Mouse (Mus musculus): ENCODE measurements around the gene Ehbp1l1. TPM values are rescaled to one million over a fixed set of nuclear protein-coding genes. Genes with fewer than 3 reads are reported as not detected.

Ehbp1l1 gene
- polyA plus RNA-seq, 1 experiment from 2014 or later: 49.8 TPM

- Histone ChIP-seq H3K36me3 (ENCODE audit: control insufficient read depth, insufficient read depth) (peaks cover 55% of the 10 kb centered on the region), H3K27me3 (replicated peaks; ENCODE audit: control insufficient read depth, insufficient read depth, low read length) (no peaks in the 10 kb centered on the region), H3K27ac (ENCODE audit: low read depth, low read length) (no peak overlapping the region), H3K4me3 (ENCODE audit: low read depth, low read length) (no peak overlapping the region), H3K9me3 (ENCODE audit: control insufficient read depth) (no peaks in the 10 kb centered on the region), H3K4me1 (replicated peaks; ENCODE audit: control insufficient read depth, insufficient read depth, low read length) (peaks cover 6% of the 10 kb centered on the region), H3K4me2 (replicated peaks; ENCODE audit: low read depth) (no peak overlapping the region), H3K9ac (ENCODE audit: low read depth, low read length) (no peak overlapping the region)
- WGBS: 90% methylated on average over 18 of the region's 18 CpGs
- no peak for ATAC-seq
- TF ChIP-seq CTCF (IDR thresholded peaks at IDR 0.05; ENCODE audit: low read depth): no peak
Measured at GRCm38 (mm10) chr19:5666386-5666785, 59.7 kb downstream of the Ehbp1l1 start.

DNA sequence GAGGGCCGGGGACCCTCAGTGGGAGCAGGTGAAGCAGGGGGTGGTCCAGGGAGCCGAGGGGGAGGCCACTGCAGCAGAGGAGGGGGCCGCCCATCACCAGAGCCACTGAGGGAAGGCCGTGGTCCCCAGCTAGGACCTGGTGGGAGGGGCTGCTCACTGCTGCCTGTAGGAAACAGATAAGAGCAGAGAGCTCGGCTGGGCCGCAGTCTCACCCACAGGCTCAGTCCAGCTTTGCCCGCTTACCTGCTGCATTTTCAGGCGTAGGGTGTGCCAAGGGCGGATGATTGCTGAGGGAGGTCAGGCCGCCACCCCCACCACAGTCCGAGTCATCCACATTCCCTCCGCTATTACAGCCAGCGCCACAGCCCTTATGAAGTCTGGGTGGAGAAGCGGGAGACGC, 60.7 kb downstream of the Ehbp1l1 start:
- Histone ChIP-seq H3K9ac (ENCODE audit: low read depth, low read length) (no peak overlapping the region), H3K36me3 (ENCODE audit: control insufficient read depth, insufficient read depth) (peaks cover 52% of the 10 kb centered on the region), H3K4me3 (ENCODE audit: low read depth, low read length) (no peak overlapping the region), H3K4me2 (replicated peaks; ENCODE audit: low read depth) (no peak overlapping the region), H3K27me3 (replicated peaks; ENCODE audit: control insufficient read depth, insufficient read depth, low read length) (no peaks in the 10 kb centered on the region), H3K27ac (ENCODE audit: low read depth, low read length) (no peak overlapping the region), H3K9me3 (ENCODE audit: control insufficient read depth) (no peaks in the 10 kb centered on the region), H3K4me1 (replicated peaks; ENCODE audit: control insufficient read depth, insufficient read depth, low read length) (peaks cover 6% of the 10 kb centered on the region)
- TF ChIP-seq CTCF (IDR thresholded peaks at IDR 0.05; ENCODE audit: low read depth): no peak
- no peak for ATAC-seq
- WGBS: 85% methylated on average over 15 of the region's 15 CpGs

DNA sequence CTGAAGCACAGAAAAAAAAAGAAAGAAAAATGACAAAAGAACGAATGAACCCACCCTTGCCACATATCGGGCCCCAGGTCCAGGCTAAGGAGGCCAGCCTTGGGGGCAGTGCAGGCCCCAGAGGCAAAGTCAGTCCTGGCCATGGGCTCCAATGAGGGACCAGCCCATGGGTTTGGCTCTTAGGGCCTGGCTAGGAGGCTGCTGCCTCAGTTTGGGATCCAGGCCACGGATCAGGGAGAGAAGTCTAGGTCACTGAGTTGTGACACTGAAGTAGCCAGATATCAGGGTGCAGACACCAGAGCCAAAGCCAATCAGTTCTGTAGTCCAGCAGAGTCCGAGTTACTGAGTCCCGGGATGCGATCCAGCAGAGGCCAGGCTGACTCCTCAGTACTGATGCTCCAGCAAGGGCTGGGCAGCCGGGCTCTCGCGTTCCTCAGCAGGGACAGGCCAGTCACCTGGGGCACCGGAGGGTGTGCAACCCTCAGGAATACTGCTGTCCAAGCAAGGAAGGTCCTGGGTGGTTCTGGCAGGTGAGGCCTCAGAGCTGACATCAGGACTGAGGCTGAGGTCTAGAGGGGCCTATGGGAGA, 61.4 kb downstream of the Ehbp1l1 start:
- Histone ChIP-seq H3K9ac (ENCODE audit: low read depth, low read length) (no peak overlapping the region), H3K9me3 (ENCODE audit: control insufficient read depth) (no peaks in the 10 kb centered on the region), H3K4me3 (ENCODE audit: low read depth, low read length) (no peak overlapping the region), H3K4me2 (replicated peaks; ENCODE audit: low read depth) (no peak overlapping the region), H3K27me3 (replicated peaks; ENCODE audit: control insufficient read depth, insufficient read depth, low read length) (no peaks in the 10 kb centered on the region), H3K4me1 (replicated peaks; ENCODE audit: control insufficient read depth, insufficient read depth, low read length) (peaks cover 6% of the 10 kb centered on the region), H3K27ac (ENCODE audit: low read depth, low read length) (no peak overlapping the region), H3K36me3 (ENCODE audit: control insufficient read depth, insufficient read depth) (peaks cover 54% of the 10 kb centered on the region)
- TF ChIP-seq CTCF (IDR thresholded peaks at IDR 0.05; ENCODE audit: low read depth): no peak
- ATAC-seq: no peak
- WGBS: 93% methylated on average over 10 of the region's 10 CpGs

DNA sequence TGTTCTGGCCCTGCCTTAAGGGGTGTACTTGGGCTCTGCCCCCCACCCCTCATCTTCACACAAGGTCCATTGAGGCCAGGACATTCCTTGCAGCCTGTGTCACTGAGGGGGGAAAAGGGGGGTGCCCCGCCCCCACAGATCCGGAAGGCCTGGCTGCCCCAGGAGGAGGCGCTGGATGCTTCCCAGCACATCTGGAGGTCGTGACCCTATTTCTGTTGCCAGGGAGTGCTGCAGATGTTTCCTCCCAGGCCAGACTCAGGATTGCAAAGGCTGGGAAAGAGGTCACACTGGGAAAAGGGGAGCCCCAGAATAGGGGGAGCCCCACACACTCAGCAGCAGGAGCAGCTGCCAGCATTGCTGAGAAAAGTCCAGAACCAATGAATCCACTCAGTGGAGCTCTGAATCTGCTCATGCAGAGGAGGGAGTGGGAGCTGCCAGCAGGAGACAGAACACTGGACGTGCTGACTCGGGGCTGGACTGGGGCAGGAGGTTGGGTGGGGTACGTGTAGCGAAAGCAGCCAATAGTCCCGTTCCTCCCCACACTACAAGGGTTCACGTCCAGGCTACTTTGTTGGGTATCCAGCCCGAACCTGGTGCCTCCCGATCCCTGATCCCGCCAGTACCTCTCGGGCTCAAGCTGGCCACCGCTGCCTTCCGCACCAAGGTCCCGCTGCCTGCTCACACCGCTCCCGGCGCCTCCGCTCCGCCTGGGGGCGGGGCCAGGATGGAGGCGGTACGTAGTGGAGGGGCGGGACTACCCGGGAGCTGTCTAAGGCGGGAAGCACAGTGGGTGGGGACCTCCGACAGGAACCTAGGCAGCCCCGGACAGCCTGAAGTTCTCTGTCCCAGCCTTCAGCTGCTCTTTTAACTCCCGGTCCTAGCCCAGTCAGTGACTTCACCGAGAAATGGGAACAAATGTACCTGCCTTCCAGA, 62.9 kb downstream of the Ehbp1l1 start, which contains the start of gene Sipa1:
Gene Sipa1 (minus strand): TSS at position 727 of the 933 bp plus-strand sequence.
- peak; percentile 88 for ATAC-seq
- Histone ChIP-seq H3K4me1 (replicated peaks; ENCODE audit: control insufficient read depth, insufficient read depth, low read length) (peaks cover 6% of the 10 kb centered on the region), H3K4me2 (replicated peaks; ENCODE audit: low read depth) (peak within 1 kb of the TSS; percentile 78), H3K36me3 (ENCODE audit: control insufficient read depth, insufficient read depth) (peaks cover 49% of the 10 kb centered on the region), H3K4me3 (ENCODE audit: low read depth, low read length) (peak within 1 kb of the TSS; percentile 49), H3K9me3 (ENCODE audit: control insufficient read depth) (no peaks in the 10 kb centered on the region), H3K9ac (ENCODE audit: low read depth, low read length) (peak within 1 kb of the TSS; percentile 59), H3K27ac (ENCODE audit: low read depth, low read length) (peak within 1 kb of the TSS; percentile 57), H3K27me3 (replicated peaks; ENCODE audit: control insufficient read depth, insufficient read depth, low read length) (no peaks in the 10 kb centered on the region)
- TF ChIP-seq CTCF (IDR thresholded peaks at IDR 0.05; ENCODE audit: low read depth): peak; percentile 35
- 3% methylated on average over 32 of the region's 32 CpGs for WGBS

DNA sequence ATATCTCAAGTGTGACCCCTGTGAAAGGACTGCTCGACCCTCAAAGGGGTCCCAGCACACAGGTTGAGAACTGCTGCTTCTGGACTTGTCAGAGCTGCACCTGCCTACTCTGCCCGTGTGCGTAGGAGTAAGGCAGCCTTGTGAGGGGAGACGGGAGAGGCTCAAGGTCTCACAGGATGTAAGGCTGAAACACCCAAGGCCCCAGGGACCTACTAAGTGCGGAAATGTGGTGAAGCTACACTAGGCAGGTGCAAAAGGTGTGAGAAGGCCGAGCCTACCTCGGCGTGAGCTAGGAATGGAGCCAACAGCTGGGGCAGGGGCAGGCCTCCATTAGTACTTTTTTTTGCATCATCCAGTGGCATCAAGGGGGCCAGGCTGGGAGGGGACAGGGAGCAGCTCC, 63.8 kb downstream of the Ehbp1l1 start:
- Histone ChIP-seq H3K4me1 (replicated peaks; ENCODE audit: control insufficient read depth, insufficient read depth, low read length) (peaks cover 6% of the 10 kb centered on the region), H3K9me3 (ENCODE audit: control insufficient read depth) (no peaks in the 10 kb centered on the region), H3K27me3 (replicated peaks; ENCODE audit: control insufficient read depth, insufficient read depth, low read length) (no peaks in the 10 kb centered on the region), H3K27ac (ENCODE audit: low read depth, low read length) (no peak overlapping the region), H3K4me2 (replicated peaks; ENCODE audit: low read depth) (peak overlapping the region; percentile 78), H3K4me3 (ENCODE audit: low read depth, low read length) (peak overlapping the region; percentile 49), H3K9ac (ENCODE audit: low read depth, low read length) (no peak overlapping the region), H3K36me3 (ENCODE audit: control insufficient read depth, insufficient read depth) (peaks cover 52% of the 10 kb centered on the region)
- ATAC-seq: no peak
- no peak for TF ChIP-seq CTCF (IDR thresholded peaks at IDR 0.05; ENCODE audit: low read depth)
- 76% methylated on average over 8 of the region's 8 CpGs for WGBS

DNA sequence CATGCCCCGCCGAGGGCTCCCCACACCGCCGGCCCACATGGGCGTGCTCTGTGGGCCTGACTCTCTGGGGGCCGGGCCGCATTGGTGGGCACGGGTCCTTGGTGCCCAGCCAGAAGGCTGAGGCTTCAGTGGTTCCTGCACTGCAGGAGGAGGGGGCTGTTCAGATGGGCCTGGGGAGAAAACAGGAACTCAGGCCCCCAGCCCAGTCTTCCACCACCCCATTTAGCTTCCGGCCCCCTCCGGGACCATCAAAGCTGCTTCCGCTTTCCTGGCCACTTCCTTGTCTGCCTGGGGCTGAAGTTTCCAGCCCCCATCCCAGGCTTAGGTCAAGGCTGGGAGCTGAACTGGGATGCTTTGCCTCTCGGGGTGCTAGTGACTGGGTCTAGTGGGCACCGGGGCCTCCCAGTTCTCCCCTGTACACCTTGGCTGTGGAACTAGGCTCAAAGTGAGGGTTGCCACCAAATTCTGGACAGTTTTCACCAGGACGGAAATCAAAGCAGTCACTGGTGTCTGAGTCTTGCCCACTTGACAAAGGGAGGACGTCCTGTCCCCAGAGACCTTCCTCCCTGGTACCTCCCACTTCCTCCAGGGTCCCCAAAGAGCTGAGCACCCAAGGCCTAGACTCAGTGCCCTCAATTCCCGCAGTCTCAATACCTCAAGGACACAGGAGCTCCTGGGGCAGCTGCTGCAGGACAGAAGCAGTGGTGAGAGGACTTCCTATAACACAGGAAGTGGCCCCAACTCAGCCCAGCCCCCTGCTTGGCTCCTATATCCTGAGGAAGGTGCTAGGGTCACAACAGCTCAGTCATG, 65.0 kb downstream of the Ehbp1l1 start:
- TF ChIP-seq CTCF (IDR thresholded peaks at IDR 0.05; ENCODE audit: low read depth): no peak
- H3K4me3 ChIP-seq (ENCODE audit: low read depth, low read length): peak overlapping the region; percentile 11; the same call in 1 of the 2 replicates

More for the DNA sequence above, 65.0 kb downstream of the Ehbp1l1 start:
- Histone ChIP-seq H3K9ac (ENCODE audit: low read depth, low read length) (no peak overlapping the region), H3K4me2 (replicated peaks; ENCODE audit: low read depth) (peak overlapping the region; percentile 78), H3K36me3 (ENCODE audit: control insufficient read depth, insufficient read depth) (peaks cover 41% of the 10 kb centered on the region), H3K9me3 (ENCODE audit: control insufficient read depth) (no peaks in the 10 kb centered on the region), H3K4me1 (replicated peaks; ENCODE audit: control insufficient read depth, insufficient read depth, low read length) (peaks cover 6% of the 10 kb centered on the region), H3K27ac (ENCODE audit: low read depth, low read length) (no peak overlapping the region), H3K27me3 (replicated peaks; ENCODE audit: control insufficient read depth, insufficient read depth, low read length) (no peaks in the 10 kb centered on the region)
- ATAC-seq: no peak
- 70% methylated on average over 7 of the region's 16 CpGs for WGBS

Small RNA genes lying within 50 kb of the gene (microRNA-seq; reads per million reads assigned to microRNA genes)
- gene Mir6987: not detected

Other genes with a start within 250 kb of the Ehbp1l1 start
- gene Mus81, start 237.9 kb downstream of the Ehbp1l1 start, polyA plus RNA-seq (2015; fragmentation: Nextera tagmentation; extraction: Ambion mirVana): 12.4 and 14.4 TPM in 2 replicates
- gene Cfl1, start 235.9 kb downstream of the Ehbp1l1 start, polyA plus RNA-seq (2015; fragmentation: Nextera tagmentation; extraction: Ambion mirVana): 1,685 and 1,786 TPM in 2 replicates
- gene 1700020D05Rik, start 222.5 kb downstream of the Ehbp1l1 start, polyA plus RNA-seq (2015; fragmentation: Nextera tagmentation; extraction: Ambion mirVana): not detected in 2 replicates
- 3.8 and 4.5 TPM in 2 replicates for gene Snx32, start 215.8 kb downstream of the Ehbp1l1 start, polyA plus RNA-seq (2015; fragmentation: Nextera tagmentation; extraction: Ambion mirVana)
- 19.2 and 24.1 TPM in 2 replicates for gene Ovol1, start 165.7 kb downstream of the Ehbp1l1 start, polyA plus RNA-seq (2015; fragmentation: Nextera tagmentation; extraction: Ambion mirVana)
- gene Ap5b1, start 158.3 kb downstream of the Ehbp1l1 start, polyA plus RNA-seq (2015; fragmentation: Nextera tagmentation; extraction: Ambion mirVana): 13.0 and 15.9 TPM in 2 replicates
- gene Rnaseh2c, start 124.4 kb downstream of the Ehbp1l1 start, polyA plus RNA-seq (2015; fragmentation: Nextera tagmentation; extraction: Ambion mirVana): 73.8 and 81.0 TPM in 2 replicates
- 37.4 and 38.6 TPM in 2 replicates for gene Kat5, start 116.1 kb downstream of the Ehbp1l1 start, polyA plus RNA-seq (2015; fragmentation: Nextera tagmentation; extraction: Ambion mirVana)
- 28.4 and 31.9 TPM in 2 replicates for gene Rela, start 88.8 kb downstream of the Ehbp1l1 start, polyA plus RNA-seq (2015; fragmentation: Nextera tagmentation; extraction: Ambion mirVana)
- 8.2 and 9.8 TPM in 2 replicates for gene Sipa1, start 62.6 kb downstream of the Ehbp1l1 start, polyA plus RNA-seq (2015; fragmentation: Nextera tagmentation; extraction: Ambion mirVana)
- 29.4 and 29.7 TPM in 2 replicates for gene Map3k11, start 37.6 kb downstream of the Ehbp1l1 start, polyA plus RNA-seq (2015; fragmentation: Nextera tagmentation; extraction: Ambion mirVana)
- 9.3 and 12.7 TPM in 2 replicates for gene Pcnx3, start 37.4 kb downstream of the Ehbp1l1 start, polyA plus RNA-seq (2015; fragmentation: Nextera tagmentation; extraction: Ambion mirVana)
- 0.12 and 0.21 TPM in 2 replicates for gene Kcnk7, start 21.9 kb downstream of the Ehbp1l1 start, polyA plus RNA-seq (2015; fragmentation: Nextera tagmentation; extraction: Ambion mirVana)
- gene Fam89b, start 3.3 kb upstream of the Ehbp1l1 start, polyA plus RNA-seq (2015; fragmentation: Nextera tagmentation; extraction: Ambion mirVana): 48.5 and 48.9 TPM in 2 replicates
- 11.9 and 15.6 TPM in 2 replicates for gene Ltbp3, start 14.6 kb upstream of the Ehbp1l1 start, polyA plus RNA-seq (2015; fragmentation: Nextera tagmentation; extraction: Ambion mirVana)
- gene Scyl1, start 45.1 kb upstream of the Ehbp1l1 start, polyA plus RNA-seq (2015; fragmentation: Nextera tagmentation; extraction: Ambion mirVana): 43.8 and 48.8 TPM in 2 replicates
- gene Frmd8, start 149.0 kb upstream of the Ehbp1l1 start, polyA plus RNA-seq (2015; fragmentation: Nextera tagmentation; extraction: Ambion mirVana): 21.7 and 24.0 TPM in 2 replicates
- 3.8 and 4.0 TPM in 2 replicates for gene Slc25a45, start 151.5 kb upstream of the Ehbp1l1 start, polyA plus RNA-seq (2015; fragmentation: Nextera tagmentation; extraction: Ambion mirVana)
- 1.0 and 1.2 TPM in 2 replicates for gene Tigd3, start 167.8 kb upstream of the Ehbp1l1 start, polyA plus RNA-seq (2015; fragmentation: Nextera tagmentation; extraction: Ambion mirVana)
- gene Dpf2, start 186.7 kb upstream of the Ehbp1l1 start, polyA plus RNA-seq (2015; fragmentation: Nextera tagmentation; extraction: Ambion mirVana): 49.9 and 51.9 TPM in 2 replicates
- gene Cdc42ep2, start 198.5 kb upstream of the Ehbp1l1 start, polyA plus RNA-seq (2015; fragmentation: Nextera tagmentation; extraction: Ambion mirVana): 6.5 and 6.6 TPM in 2 replicates
- gene Pola2, start 237.9 kb upstream of the Ehbp1l1 start, polyA plus RNA-seq (2015; fragmentation: Nextera tagmentation; extraction: Ambion mirVana): 23.5 and 23.9 TPM in 2 replicates

Data from intestine, postnatal 0 days (tissue).